ENCODE assay signal across 9 mouse cellular contexts in genomic region chr6:129238275-129239038, GRCm38 (mm10). TPM values are rescaled to one million over a fixed set of nuclear protein-coding genes. Genes with fewer than 3 reads are reported as not detected.
A peak's percentile ranks its signal among the peaks of the same experiment; 100 is the strongest.
DNase-seq lines count a peak whose midpoint lies in the region; ATAC-seq lines count a peak whose summit lies in the region.
"Had no signal": no experiment of that assay in that cellular context is flagged by ENCODE, and none has a peak within 500 bp of the region (broad histone marks: within the 10 kb centered on the region; RNA-seq: fewer than 3 reads in every experiment).

No protein-coding gene starts in this region.

- DNase-seq in cerebellum, adult 8-10 months: peak; percentile 1
- DNase-seq in cerebellum, adult 11 months: no peak
- DNase-seq in adrenal gland, postnatal 25 days: peak; percentile 28
- DNase-seq in forebrain, embryonic 14.5 days (ENCODE audit: low spot score): peak; percentile 16
- peak; percentile 31 for DNase-seq in hindbrain, embryonic 10.5 days (ENCODE audit: low spot score)
- DNase-seq in midbrain, embryonic 11.5 days (ENCODE audit: low spot score, missing footprints): peak; percentile 94

- WGBS in forebrain, embryonic 14.5 days: 14% methylated on average over 14 of the region's 14 CpGs
- WGBS in hindbrain, embryonic 10.5 days: 14% methylated on average over 14 of the region's 14 CpGs
- WGBS in limb, embryonic 13.5 days: 12% methylated on average over 14 of the region's 14 CpGs
- WGBS in midbrain, embryonic 11.5 days: 12% methylated on average over 14 of the region's 14 CpGs
- 10% methylated on average over 14 of the region's 14 CpGs for WGBS in stomach, embryonic 16.5 days

- peak overlapping the region; percentile 59 for H3K9ac ChIP-seq in forebrain, embryonic 14.5 days (ENCODE audit: low read length)
- peak overlapping the region; percentile 53 for H3K9ac ChIP-seq in limb, embryonic 13.5 days
- H3K9ac ChIP-seq in midbrain, embryonic 11.5 days (ENCODE audit: low read length): peak overlapping the region; percentile 55
- peak overlapping the region; percentile 82 for H3K9ac ChIP-seq in stomach, embryonic 16.5 days (ENCODE audit: low read length)

- no peak overlapping the region for H3K27ac ChIP-seq in forebrain, embryonic 14.5 days (ENCODE audit: low read depth, low read length)
- H3K27ac ChIP-seq in hindbrain, embryonic 10.5 days: peak overlapping the region; percentile 56
- H3K27ac ChIP-seq in limb, embryonic 13.5 days: no peak overlapping the region
- H3K27ac ChIP-seq in midbrain, embryonic 11.5 days (ENCODE audit: low read depth, low read length): no peak overlapping the region
- H3K27ac ChIP-seq in stomach, embryonic 16.5 days (ENCODE audit: low read length): peak overlapping the region; percentile 81

- H3K27me3 ChIP-seq in forebrain, embryonic 14.5 days (replicated peaks; ENCODE audit: control insufficient read depth, insufficient read depth, low read length): no peaks in the 10 kb centered on the region
- H3K27me3 ChIP-seq in hindbrain, embryonic 10.5 days (ENCODE audit: insufficient read depth, poor library complexity, severe bottlenecking): no peaks in the 10 kb centered on the region
- H3K27me3 ChIP-seq in limb, embryonic 13.5 days: no peaks in the 10 kb centered on the region
- no peaks in the 10 kb centered on the region for H3K27me3 ChIP-seq in midbrain, embryonic 11.5 days (ENCODE audit: control insufficient read depth, insufficient read depth, low read length)
- H3K27me3 ChIP-seq in stomach, embryonic 16.5 days (ENCODE audit: control insufficient read depth, insufficient read depth, low read length): no peaks in the 10 kb centered on the region

- H3K4me1 ChIP-seq in forebrain, embryonic 14.5 days (ENCODE audit: control insufficient read depth, insufficient read depth, low read length): no peaks in the 10 kb centered on the region
- H3K4me1 ChIP-seq in hindbrain, embryonic 10.5 days (replicated peaks): peaks cover 7% of the 10 kb centered on the region; the same call in 1 of the 2 replicates
- no peaks in the 10 kb centered on the region for H3K4me1 ChIP-seq in limb, embryonic 13.5 days
- peaks cover 2% of the 10 kb centered on the region; the same call in 1 of the 2 replicates for H3K4me1 ChIP-seq in midbrain, embryonic 11.5 days (ENCODE audit: control insufficient read depth, insufficient read depth, low read length)
- H3K4me1 ChIP-seq in stomach, embryonic 16.5 days (ENCODE audit: control insufficient read depth, insufficient read depth, low read length): no peaks in the 10 kb centered on the region; the same call in 1 of the 2 replicates

- peak overlapping the region; percentile 53 for H3K4me2 ChIP-seq in forebrain, embryonic 14.5 days (ENCODE audit: low read length)
- H3K4me2 ChIP-seq in limb, embryonic 13.5 days (replicated peaks): peak overlapping the region; percentile 71
- H3K4me2 ChIP-seq in midbrain, embryonic 11.5 days: peak overlapping the region; percentile 58
- H3K4me2 ChIP-seq in stomach, embryonic 16.5 days (ENCODE audit: low read depth, low read length): peak overlapping the region; percentile 59

- no peaks in the 10 kb centered on the region for H3K36me3 ChIP-seq in forebrain, embryonic 14.5 days (ENCODE audit: control insufficient read depth, insufficient read depth, low read length)
- H3K36me3 ChIP-seq in hindbrain, embryonic 10.5 days: no peaks in the 10 kb centered on the region
- H3K36me3 ChIP-seq in limb, embryonic 13.5 days: no peaks in the 10 kb centered on the region
- no peaks in the 10 kb centered on the region for H3K36me3 ChIP-seq in midbrain, embryonic 11.5 days (ENCODE audit: control insufficient read depth, insufficient read depth, low read length)
- no peaks in the 10 kb centered on the region for H3K36me3 ChIP-seq in stomach, embryonic 16.5 days (ENCODE audit: control insufficient read depth, insufficient read depth, low read length)

- no peaks in the 10 kb centered on the region for H3K9me3 ChIP-seq in forebrain, embryonic 14.5 days (replicated peaks; ENCODE audit: control insufficient read depth, low read length)
- no peaks in the 10 kb centered on the region for H3K9me3 ChIP-seq in hindbrain, embryonic 10.5 days
- no peaks in the 10 kb centered on the region for H3K9me3 ChIP-seq in limb, embryonic 13.5 days
- no peaks in the 10 kb centered on the region for H3K9me3 ChIP-seq in midbrain, embryonic 11.5 days (ENCODE audit: control insufficient read depth, low read length)
- H3K9me3 ChIP-seq in stomach, embryonic 16.5 days (replicated peaks; ENCODE audit: control insufficient read depth, low read length): no peaks in the 10 kb centered on the region

- peak overlapping the region; percentile 33 for H3K4me3 ChIP-seq in forebrain, embryonic 14.5 days (ENCODE audit: low read depth, low read length)
- peak overlapping the region; percentile 59 for H3K4me3 ChIP-seq in hindbrain, embryonic 10.5 days
- peak overlapping the region; percentile 54 for H3K4me3 ChIP-seq in limb, embryonic 13.5 days
- peak overlapping the region; percentile 43 for H3K4me3 ChIP-seq in midbrain, embryonic 11.5 days (ENCODE audit: low read depth, low read length)
- peak overlapping the region; percentile 74 for H3K4me3 ChIP-seq in stomach, embryonic 16.5 days (replicated peaks; ENCODE audit: low read length)

- peak; percentile 73 for ATAC-seq in forebrain, embryonic 14.5 days
- ATAC-seq in limb, embryonic 13.5 days (ENCODE audit: low FRiP score, low read depth): peak; percentile 85
- peak; percentile 84 for ATAC-seq in midbrain, embryonic 11.5 days (ENCODE audit: low FRiP score)
- ATAC-seq in stomach, embryonic 16.5 days (ENCODE audit: insufficient read depth, low FRiP score): peak; percentile 79

RNA-seq across cellular contexts. Expression of gene Cd69, which starts 36.8 kb away (rescaled TPM):
- 0.15 TPM in 1 of 2 replicates, not detected in the other for total RNA-seq in adrenal gland, postnatal 25 days (2021)
- polyA plus RNA-seq in forebrain, embryonic 14.5 days (2014; fragmentation: Nextera tagmentation; extraction: Ambion mirVana): not detected in 2 replicates
- polyA plus RNA-seq in hindbrain, embryonic 10.5 days (2016; fragmentation: Nextera tagmentation; extraction: Ambion mirVana): 0.19 TPM in 1 of 2 replicates, not detected in the other
- polyA plus RNA-seq in limb, embryonic 13.5 days (2015; fragmentation: Nextera tagmentation; extraction: Ambion mirVana): 0.08 and 0.11 TPM in 2 replicates
- polyA plus RNA-seq in midbrain, embryonic 11.5 days (2014; fragmentation: Nextera tagmentation; extraction: Ambion mirVana): 0.10 TPM in 1 of 2 replicates, not detected in the other
- 0.20 and 0.48 TPM in 2 replicates for polyA plus RNA-seq in stomach, embryonic 16.5 days (2015; fragmentation: Nextera tagmentation; extraction: Ambion mirVana)
- total RNA-seq: layer of hippocampus, postnatal 10 days had no signal

RNA-seq across cellular contexts. Expression of gene Clec2d, which starts 58.0 kb away (rescaled TPM):
- total RNA-seq in adrenal gland, postnatal 25 days (2021): 42.2 and 43.0 TPM in 2 replicates
- not detected in 2 replicates for polyA plus RNA-seq in forebrain, embryonic 14.5 days (2014; fragmentation: Nextera tagmentation; extraction: Ambion mirVana)
- polyA plus RNA-seq in hindbrain, embryonic 10.5 days (2016; fragmentation: Nextera tagmentation; extraction: Ambion mirVana): not detected in 2 replicates
- polyA plus RNA-seq in limb, embryonic 13.5 days (2015; fragmentation: Nextera tagmentation; extraction: Ambion mirVana): 0.15 TPM in 1 of 2 replicates, not detected in the other
- not detected in 2 replicates for polyA plus RNA-seq in midbrain, embryonic 11.5 days (2014; fragmentation: Nextera tagmentation; extraction: Ambion mirVana)
- 0.72 and 0.81 TPM in 2 replicates for polyA plus RNA-seq in stomach, embryonic 16.5 days (2015; fragmentation: Nextera tagmentation; extraction: Ambion mirVana)

Comparison
In these comparisons a context has a peak if more than half of its experiments do, and no peak if none do; other contexts are left out.
1. H3K27ac ChIP-seq: peak in hindbrain, embryonic 10.5 days (single experiment) and stomach, embryonic 16.5 days (single experiment); none in forebrain, embryonic 14.5 days (single experiment), limb, embryonic 13.5 days (single experiment) and midbrain, embryonic 11.5 days (single experiment).
2. Peak in every context shown above with its lines, with median percentiles within 50 percentile points of each other: ATAC-seq, H3K4me2 ChIP-seq, H3K4me3 ChIP-seq and H3K9ac ChIP-seq.